Mouse (Mus musculus) neural tube, embryonic 10.5 days (tissue): Measurements from ENCODE around the gene Kcnh4.
"Not testable (repeated sequence)": the region's sequence is repeated elsewhere in the genome, so short reads cannot be mapped to it uniquely, and the experiment has no call there.

Experiments used
- DNase-seq: peaks from one replicate; pipeline ENCODE4 v3.0.0-alpha.2; 2017; ENCODE audit warnings: low spot score; ENCODE audit errors: extremely low spot score

Gene Kcnh4

GRCm38 (mm10) chr11:100759611-100760233 lies at the start of gene Kcnh4:
Gene Kcnh4 (minus strand): TSS chr11:100759942.
- DNase-seq, result peak; percentile 22

GRCm38 (mm10) chr11:100806380-100807305 lies 46.9 kb upstream of the Kcnh4 start:
- no peak for DNase-seq

- no peak for DNase-seq
Observed at GRCm38 (mm10) chr11:100805535-100805934, 45.8 kb upstream of the Kcnh4 start.

- DNase-seq, result no peak
Observed at GRCm38 (mm10) chr11:100804409-100804808, 44.7 kb upstream of the Kcnh4 start.

GRCm38 (mm10) chr11:100799426-100799825 lies 39.7 kb upstream of the Kcnh4 start:
- DNase-seq, result no peak

GRCm38 (mm10) chr11:100796585-100796984 lies 36.8 kb upstream of the Kcnh4 start:
- DNase-seq, result no peak

GRCm38 (mm10) chr11:100795386-100795785 lies 35.6 kb upstream of the Kcnh4 start:
- no peak for DNase-seq

- DNase-seq, result no peak
Observed at GRCm38 (mm10) chr11:100791457-100792049, 31.8 kb upstream of the Kcnh4 start.

- DNase-seq, result not testable (repeated sequence)
Observed at GRCm38 (mm10) chr11:100790644-100791043, 30.9 kb upstream of the Kcnh4 start.

GRCm38 (mm10) chr11:100789702-100790101 lies 30.0 kb upstream of the Kcnh4 start:
- no peak for DNase-seq

GRCm38 (mm10) chr11:100785774-100786173 lies 26.0 kb upstream of the Kcnh4 start:
- no peak for DNase-seq

GRCm38 (mm10) chr11:100784286-100784685 lies 24.5 kb upstream of the Kcnh4 start:
- DNase-seq, result no peak

GRCm38 (mm10) chr11:100782568-100782967 lies 22.8 kb upstream of the Kcnh4 start:
- no peak for DNase-seq

- no peak for DNase-seq
Observed at GRCm38 (mm10) chr11:100781763-100782475, 22.2 kb upstream of the Kcnh4 start.

- DNase-seq, result no peak
Observed at GRCm38 (mm10) chr11:100780247-100780646, 20.5 kb upstream of the Kcnh4 start.

- DNase-seq, result no peak
Observed at GRCm38 (mm10) chr11:100778069-100778468, 18.3 kb upstream of the Kcnh4 start.

- DNase-seq, result no peak
Observed at GRCm38 (mm10) chr11:100775921-100776320, 16.2 kb upstream of the Kcnh4 start.

GRCm38 (mm10) chr11:100774261-100774660 lies 14.5 kb upstream of the Kcnh4 start:
- no peak for DNase-seq

GRCm38 (mm10) chr11:100770646-100771408 lies 11.1 kb upstream of the Kcnh4 start, which contains the start of gene Ghdc:
Gene Ghdc (minus strand): TSS chr11:100770957.
- peak; percentile 47 for DNase-seq

- peak; percentile 15 for DNase-seq
Observed at GRCm38 (mm10) chr11:100769980-100770379, 10.2 kb upstream of the Kcnh4 start.

- no peak for DNase-seq
Observed at GRCm38 (mm10) chr11:100767871-100768270, 8.1 kb upstream of the Kcnh4 start.
